Mouse (Mus musculus) C2C12 (cell line): ENCODE measurements around the gene Hist1h2ai. TPM values are rescaled to one million over a fixed set of nuclear protein-coding genes. Genes with fewer than 3 reads are reported as not detected.
"Not testable (repeated sequence)": the region's sequence is repeated elsewhere in the genome, so short reads cannot be mapped to it uniquely, and the experiment has no call there.

ENCODE experiments used
- H3K27me3 ChIP-seq: one replicate; pipeline ENCODE4 v1.6.1; 2011; ENCODE audit not compliant: control insufficient read depth, insufficient read depth, insufficient read length
- H3K36me3 ChIP-seq: one replicate; pipeline ENCODE4 v1.6.1; 2011; ENCODE audit not compliant: control insufficient read depth, insufficient read depth
- H3K4me3 ChIP-seq: one replicate; pipeline ENCODE4 v1.5.1; 2011; ENCODE audit warnings: mild to moderate bottlenecking, control low read depth; ENCODE audit not compliant: poor library complexity, insufficient read depth, severe bottlenecking
- H3K79me2 ChIP-seq: one replicate; pipeline ENCODE4 v1.6.1; 2011; ENCODE audit not compliant: control insufficient read depth, insufficient read depth
- H3K79me3 ChIP-seq: one replicate; pipeline ENCODE4 v1.6.1; 2011; ENCODE audit warnings: low read depth, control low read depth
- H3ac ChIP-seq: one replicate; pipeline ENCODE3; 2011; ENCODE audit warnings: low read depth; ENCODE audit not compliant: control insufficient read depth, insufficient read length
- CEBPB ChIP-seq: IDR thresholded peaks from one replicate; pipeline ENCODE4 v1.6.1; 2011; ENCODE audit warnings: low read depth, mild to moderate bottlenecking, control low read depth, moderate library complexity
- CTCF ChIP-seq: IDR thresholded peaks from one replicate; pipeline ENCODE4 v1.5.1; 2011; ENCODE audit not compliant: control insufficient read depth, insufficient read depth, insufficient read length
- FOSL1 ChIP-seq: IDR thresholded peaks from one replicate; pipeline ENCODE4 v1.8.0; 2011; ENCODE audit warnings: mild to moderate bottlenecking, low read length; ENCODE audit not compliant: poor library complexity, insufficient read depth, severe bottlenecking
- MAX ChIP-seq: IDR thresholded peaks from one replicate; pipeline ENCODE4 v1.6.1; 2011; ENCODE audit warnings: mild to moderate bottlenecking, control low read depth
- MYOD1 ChIP-seq: IDR thresholded peaks from one replicate; pipeline ENCODE4 v1.6.1; 2011; ENCODE audit warnings: low read depth; ENCODE audit not compliant: control insufficient read depth, insufficient read length
- MYOG ChIP-seq: IDR thresholded peaks from one replicate; pipeline ENCODE4 v1.6.1; 2011; ENCODE audit not compliant: control insufficient read depth, insufficient read length; ENCODE audit errors: extremely low read depth
- USF1 ChIP-seq: IDR thresholded peaks from one replicate; pipeline ENCODE4 v1.6.1; 2011; ENCODE audit warnings: low read depth, mild to moderate bottlenecking, control low read depth, moderate library complexity
- polyA plus RNA-seq: library from polyadenylated mRNA; unstranded; fragments of >200 nt; fragmentation: generic; extraction: Trizol; gene quantifications from one replicate; pipeline ENCODE4 v1.2.1, GENCODE M21; 2012; ENCODE audit warnings: missing spikeins

Hist1h2ai gene
- polyA plus RNA-seq, 1 experiment: 15.6 TPM

GRCm38 (mm10) chr13:21718381-21719080, 2.3 kb downstream of the Hist1h2ai start:
- peak overlapping the region; percentile 57 for H3ac ChIP-seq
- H3K4me3 ChIP-seq: peak overlapping the region; percentile 23
- TF ChIP-seq USF1: no peak
- H3K79me3 ChIP-seq: no peaks in the 10 kb centered on the region
- no peaks in the 10 kb centered on the region for H3K27me3 ChIP-seq
- H3K36me3 ChIP-seq: no peaks in the 10 kb centered on the region
- H3K79me2 ChIP-seq: no peaks in the 10 kb centered on the region

GRCm38 (mm10) chr13:21721107-21721756, 5.0 kb downstream of the Hist1h2ai start:
- H3K79me3 ChIP-seq, H3K36me3 ChIP-seq, H3K27me3 ChIP-seq, H3K79me2 ChIP-seq: not testable (repeated sequence)
- Histone ChIP-seq H3K4me3 (peak overlapping the region; percentile 31), H3ac (peak overlapping the region; percentile 85)

- H3K4me3 ChIP-seq: peak within 1 kb of the TSS; percentile 31
- peak within 1 kb of the TSS; percentile 85 for H3ac ChIP-seq
- not testable (repeated sequence) for H3K79me2 ChIP-seq
These were observed 5.6 kb downstream of the Hist1h2ai start, which contains the start of gene Hist1h2bm for GRCm38 (mm10) chr13:21721757-21722372. Gene Hist1h2bm (plus strand): TSS chr13:21722044.

DNA sequence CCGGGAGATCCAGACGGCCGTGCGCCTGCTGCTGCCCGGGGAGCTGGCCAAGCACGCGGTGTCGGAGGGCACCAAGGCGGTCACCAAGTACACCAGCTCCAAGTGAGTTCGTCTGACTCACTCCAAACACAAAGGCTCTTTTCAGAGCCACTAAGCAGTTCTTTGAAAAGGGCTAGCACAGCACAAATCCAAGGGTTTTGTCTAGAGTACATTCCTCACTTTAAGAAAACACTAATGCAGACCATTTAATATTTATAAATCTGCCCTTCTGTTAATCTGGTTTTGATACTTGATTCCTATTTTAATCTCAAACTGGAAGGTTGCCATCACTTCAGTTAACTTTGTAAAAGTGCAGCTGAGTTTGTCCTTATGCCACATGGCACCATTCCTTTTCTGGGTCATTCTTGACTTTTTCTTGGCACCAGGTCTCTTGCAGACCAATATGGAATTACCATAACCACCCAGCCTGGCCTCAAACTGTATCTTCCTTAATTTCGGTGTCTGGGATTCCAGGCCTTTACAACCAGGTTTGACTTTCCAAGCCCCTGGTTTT, 6.2 kb downstream of the Hist1h2ai start:
- H3K79me3 ChIP-seq: no peaks in the 10 kb centered on the region
- H3ac ChIP-seq: peak overlapping the region; percentile 4
- no peak for TF ChIP-seq USF1
- H3K79me2 ChIP-seq: no peaks in the 10 kb centered on the region
- no peaks in the 10 kb centered on the region for H3K27me3 ChIP-seq
- H3K36me3 ChIP-seq: no peaks in the 10 kb centered on the region
- H3K4me3 ChIP-seq: no peak overlapping the region

More at GRCm38 (mm10) chr13:21721757-21722372, 5.6 kb downstream of the Hist1h2ai start, which contains the start of gene Hist1h2bm:
- H3K36me3 ChIP-seq, H3K79me3 ChIP-seq, H3K27me3 ChIP-seq: not testable (repeated sequence)
- TF ChIP-seq CEBPB: peak; percentile 22
- TF ChIP-seq MAX: peak; percentile 35

- H3K4me3 ChIP-seq: no peak overlapping the region
- TF ChIP-seq CTCF: no peak
- TF ChIP-seq MYOD1: no peak
- no peak for TF ChIP-seq CEBPB
- no peak for TF ChIP-seq USF1
- TF ChIP-seq MYOG: no peak
- TF ChIP-seq FOSL1: no peak
- no peak for TF ChIP-seq MAX
- no peaks in the 10 kb centered on the region for H3K79me2 ChIP-seq
- H3K27me3 ChIP-seq: no peaks in the 10 kb centered on the region
- no peak overlapping the region for H3ac ChIP-seq
- no peaks in the 10 kb centered on the region for H3K36me3 ChIP-seq
- no peaks in the 10 kb centered on the region for H3K79me3 ChIP-seq
These were observed 7.0 kb downstream of the Hist1h2ai start for GRCm38 (mm10) chr13:21722993-21723836.

GRCm38 (mm10) chr13:21727948-21728572, 11.8 kb downstream of the Hist1h2ai start:
- no peak for TF ChIP-seq USF1
- TF ChIP-seq MAX: no peak
- TF ChIP-seq FOSL1: no peak
- TF ChIP-seq CEBPB: no peak
- no peak for TF ChIP-seq CTCF
- TF ChIP-seq MYOG: no peak
- no peak for TF ChIP-seq MYOD1
- no peak overlapping the region for H3ac ChIP-seq
- no peaks in the 10 kb centered on the region for H3K79me3 ChIP-seq
- no peaks in the 10 kb centered on the region for H3K79me2 ChIP-seq
- H3K27me3 ChIP-seq: no peaks in the 10 kb centered on the region
- no peaks in the 10 kb centered on the region for H3K36me3 ChIP-seq
- H3K4me3 ChIP-seq: no peak overlapping the region
